Mouse (Mus musculus) lung, postnatal 14 days (tissue): ENCODE results near the gene Sugct.

Experiments used
- DNase-seq: peaks from one replicate; pipeline ENCODE4 v3.0.0; 2021

The Sugct gene

DNA sequence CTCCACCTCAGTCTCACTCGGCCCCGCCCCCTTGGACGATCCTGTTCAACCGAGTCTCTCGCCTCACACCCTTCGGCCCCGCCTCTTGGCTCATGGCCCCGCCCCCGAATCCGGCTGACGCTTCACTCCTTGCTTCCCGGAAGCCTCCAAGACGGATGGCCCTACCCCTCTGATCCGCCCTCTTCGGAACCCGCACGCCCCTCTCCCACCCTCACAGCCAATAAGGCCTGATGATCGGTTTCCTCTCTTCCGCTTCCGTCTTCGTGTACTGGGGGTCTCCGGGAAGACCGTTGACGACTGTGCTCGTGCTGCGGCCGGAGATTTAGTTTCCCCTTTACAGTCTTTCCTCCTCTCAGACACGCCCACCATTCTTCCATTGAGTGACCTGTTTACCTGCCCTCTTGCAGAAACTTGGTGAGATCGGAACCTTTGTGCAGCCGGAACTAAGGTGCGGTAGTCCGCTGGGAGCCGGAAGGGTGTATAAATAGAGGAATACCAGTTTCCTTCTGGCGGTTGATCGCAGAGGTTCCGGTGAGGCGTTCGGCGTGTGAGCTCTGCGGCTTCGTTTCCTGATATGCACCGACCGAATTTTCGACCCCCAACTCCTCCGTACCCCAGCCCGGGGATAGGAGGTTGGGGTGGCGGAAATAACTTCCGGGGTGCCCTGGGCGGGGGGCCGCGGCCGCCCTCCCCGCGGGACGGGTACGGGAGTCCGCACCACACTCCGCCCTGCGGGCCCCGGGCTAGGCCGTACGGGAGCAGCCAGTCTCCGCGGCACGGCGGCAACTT is at the start of gene Sugct, which contains the start of gene Mplkip:
Gene Sugct, minus strand, starts transcription at position 643 of the 789 bp plus-strand sequence.
Gene Mplkip, plus strand, starts transcription at position 282 of the 789 bp plus-strand sequence.
- peak; percentile 100 for DNase-seq

DNA sequence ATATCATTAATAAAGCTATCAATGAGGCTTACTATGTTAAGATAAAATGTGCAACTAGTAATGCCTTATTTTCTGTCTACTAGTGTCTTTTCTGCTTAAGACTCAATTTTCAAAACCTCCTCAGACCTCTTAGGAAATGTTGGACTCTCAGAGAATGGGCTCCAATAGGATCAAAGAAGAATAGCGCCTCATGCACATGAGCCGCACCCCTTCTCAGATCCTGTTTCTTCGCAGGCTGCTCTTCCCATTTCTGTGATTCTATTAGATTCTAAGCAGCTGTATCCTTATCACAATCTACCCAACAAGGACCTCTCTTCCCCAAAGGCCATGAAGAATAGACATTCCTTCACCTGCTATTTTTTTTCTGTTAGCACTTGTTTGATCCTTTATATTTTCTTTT is 33.4 kb upstream of the Sugct start:
- no peak for DNase-seq

DNA sequence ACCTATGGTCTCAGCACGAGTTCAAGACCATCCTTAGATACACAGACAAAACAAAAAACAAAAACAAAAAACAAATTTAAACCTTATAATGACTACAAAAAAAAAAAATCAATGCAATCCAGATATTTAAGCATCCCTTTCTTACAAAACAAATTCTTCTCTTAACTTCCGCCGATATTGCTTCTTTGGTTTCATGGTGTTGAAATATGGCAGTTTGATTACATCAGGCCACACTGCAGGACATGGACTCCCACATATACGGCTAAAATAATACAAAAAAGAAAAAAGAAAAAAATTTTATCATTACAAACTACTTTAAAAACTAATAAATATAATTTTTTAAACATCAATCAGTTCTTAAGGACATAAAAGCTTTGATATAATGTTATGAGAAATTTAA is 32.6 kb upstream of the Sugct start:
- no peak for DNase-seq

DNA sequence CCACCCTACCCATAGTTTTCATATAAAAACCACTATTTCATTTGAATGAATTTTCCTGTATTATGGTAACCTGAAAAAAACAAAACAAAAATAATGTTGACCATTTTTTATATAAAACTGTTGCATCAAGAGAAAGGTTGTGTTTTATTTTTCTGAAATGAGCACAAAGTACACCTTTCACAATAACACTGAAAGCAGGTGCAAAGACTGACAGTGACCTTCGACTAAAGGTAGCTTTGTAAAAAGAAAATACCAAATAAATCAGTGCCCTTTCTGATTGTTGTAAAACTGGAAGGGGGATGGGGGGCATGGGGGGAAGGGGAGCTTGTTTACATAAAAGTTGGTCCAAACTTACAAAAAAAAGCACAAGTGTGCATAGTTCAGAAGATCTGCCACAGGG is 22.0 kb upstream of the Sugct start:
- DNase-seq: no peak

DNA sequence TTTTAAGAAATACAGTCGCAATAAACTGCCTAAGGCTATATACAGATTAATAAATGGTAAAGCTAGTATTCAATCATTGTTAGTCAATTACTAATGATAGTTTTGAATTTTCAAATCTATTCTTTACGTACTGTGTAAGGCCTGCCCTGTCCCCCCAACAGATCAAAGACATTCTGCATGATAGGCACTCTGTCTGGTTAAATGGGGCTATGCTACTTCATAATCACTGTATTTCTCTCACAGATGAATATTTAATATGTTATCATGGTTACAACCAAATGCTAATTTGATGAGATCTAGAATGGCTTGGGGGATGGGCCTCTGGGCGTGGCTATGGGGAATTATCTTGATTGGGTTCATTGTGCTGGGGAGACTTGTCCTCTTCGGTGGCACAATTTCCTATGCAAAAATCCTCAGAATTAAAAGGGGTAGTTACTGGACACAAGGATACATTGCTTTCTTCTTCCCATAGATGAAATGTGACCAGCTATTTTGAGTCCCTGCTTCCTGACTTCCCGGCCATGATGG is 13.5 kb upstream of the Sugct start:
- no peak for DNase-seq

DNA sequence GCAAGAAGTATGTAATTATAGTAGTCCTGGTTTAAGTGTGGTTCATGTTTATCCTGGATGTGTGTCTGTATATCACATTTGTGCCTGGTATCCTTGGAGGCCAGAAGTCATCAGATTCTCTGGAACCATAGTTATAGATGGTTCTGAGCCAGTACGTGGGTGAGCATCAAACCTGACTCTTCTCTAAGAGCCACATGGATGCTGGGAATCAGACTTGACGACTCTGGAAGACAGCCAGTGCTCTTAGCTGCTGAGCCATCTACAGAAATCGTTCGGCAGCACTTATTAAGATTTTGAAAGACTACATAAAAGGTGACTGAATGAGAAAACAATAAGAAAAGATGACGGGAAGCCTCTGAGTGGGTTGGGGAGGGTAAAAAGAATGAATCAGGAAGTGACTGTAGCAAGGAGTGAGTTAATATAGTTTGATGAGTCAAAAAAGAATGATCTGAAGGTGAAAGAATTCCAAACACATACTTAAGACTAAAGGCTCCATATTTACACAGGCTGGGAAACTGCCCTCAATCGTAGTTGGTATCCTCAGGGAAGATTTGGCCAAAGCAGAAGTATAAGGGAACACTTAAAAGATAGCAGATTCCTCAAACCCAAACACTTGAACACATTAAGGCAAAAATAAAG is 10.0 kb upstream of the Sugct start:
- DNase-seq: no peak

DNA sequence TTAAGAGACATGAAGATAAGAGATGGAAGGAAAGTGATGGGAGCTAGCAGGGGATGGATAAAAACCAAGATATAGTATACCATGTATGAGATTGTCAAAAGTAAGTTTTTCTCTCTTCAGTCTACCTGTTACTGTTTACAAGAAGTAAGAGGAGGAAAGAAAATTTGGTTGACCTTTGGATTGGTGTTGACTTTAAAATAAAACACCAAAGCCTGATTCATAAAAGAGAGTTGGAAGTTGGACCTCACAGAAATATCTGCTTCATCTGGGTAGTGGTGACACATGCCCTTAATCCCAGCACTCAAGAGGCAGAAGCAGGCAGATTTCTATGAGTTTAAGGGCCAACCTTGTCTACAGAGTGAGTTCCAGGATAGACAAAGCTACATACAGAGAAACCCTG is 7.0 kb upstream of the Sugct start:
- DNase-seq: no peak

DNA sequence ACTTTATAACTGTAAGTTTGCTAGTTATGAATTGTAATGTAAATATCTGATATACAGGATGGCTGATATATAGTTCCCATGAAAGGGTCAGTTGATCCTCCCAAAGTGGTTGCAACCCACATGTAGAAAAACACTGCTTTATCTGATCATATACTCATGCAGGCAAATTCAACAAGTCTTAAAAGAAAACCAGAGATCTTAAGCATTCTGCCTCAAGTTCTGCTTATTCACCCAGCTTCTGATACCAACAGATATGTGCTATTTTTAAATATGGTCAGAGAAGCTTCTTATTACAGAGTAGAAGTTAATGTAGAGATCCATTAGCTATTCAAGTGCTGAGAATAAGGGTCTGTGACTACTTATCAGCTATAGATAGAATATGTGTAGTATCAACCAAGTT is 6.0 kb upstream of the Sugct start:
- no peak for DNase-seq

DNA sequence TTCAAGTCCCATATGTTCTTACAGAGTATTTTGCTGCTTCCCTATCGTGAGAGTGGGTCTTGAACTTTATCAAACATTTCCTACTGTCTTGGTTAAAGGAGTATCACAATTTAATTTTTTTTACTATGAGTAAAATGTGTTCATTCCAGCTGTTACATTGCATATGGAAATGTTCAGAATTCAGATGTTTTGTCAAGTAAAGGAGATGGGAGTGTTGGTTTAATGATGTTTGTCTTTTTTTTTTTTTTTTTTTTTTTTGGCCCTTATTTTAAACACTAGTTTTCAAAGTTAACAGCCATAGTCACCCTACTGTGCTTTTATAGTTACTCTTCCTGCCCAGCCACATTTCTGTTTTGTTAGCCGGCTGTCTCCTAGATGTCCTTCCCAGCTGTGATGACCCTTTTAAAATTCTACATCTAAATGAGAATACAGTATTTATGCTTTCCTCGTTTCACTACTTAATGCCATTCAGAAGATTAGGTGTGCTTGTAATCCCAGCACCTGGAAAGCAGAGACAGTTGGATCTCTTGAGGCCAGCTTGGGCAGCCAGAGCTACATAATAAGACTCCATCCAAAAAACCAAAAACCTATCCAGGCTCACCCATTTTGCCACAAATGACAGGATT is 4.8 kb upstream of the Sugct start:
- no peak for DNase-seq

DNA sequence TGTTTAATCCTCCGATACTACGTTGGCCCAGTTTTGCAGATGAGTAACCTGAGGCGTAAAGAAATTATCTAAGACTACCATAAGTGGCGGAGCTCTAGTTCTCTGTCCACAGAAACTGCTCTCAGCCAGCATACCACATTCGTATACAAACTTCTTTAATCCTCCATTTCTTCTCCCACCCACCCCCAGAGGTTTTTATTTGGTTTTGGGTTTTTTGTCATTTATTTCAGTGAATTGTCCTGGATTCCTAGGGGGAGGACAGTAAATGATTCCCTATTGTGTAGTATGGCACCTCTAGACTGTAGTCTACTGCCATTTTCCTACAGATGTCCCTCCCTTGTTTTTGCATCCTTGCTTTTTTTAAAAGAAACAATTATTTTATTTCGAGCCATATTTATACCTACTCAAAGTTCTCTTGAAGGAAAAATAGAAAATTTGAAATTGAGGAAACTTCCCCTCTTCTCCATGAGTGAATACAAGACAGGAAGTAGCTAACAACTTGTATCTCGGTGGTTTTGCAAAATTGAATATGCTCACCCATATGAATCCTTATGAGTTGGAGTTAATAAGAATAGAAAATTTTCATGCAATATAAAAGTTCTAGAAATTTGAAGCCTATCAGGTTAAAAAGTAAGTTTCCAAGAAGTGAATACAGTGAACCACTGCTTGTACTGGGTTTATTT is 686 bp upstream of the Sugct start:
- no peak for DNase-seq

DNA sequence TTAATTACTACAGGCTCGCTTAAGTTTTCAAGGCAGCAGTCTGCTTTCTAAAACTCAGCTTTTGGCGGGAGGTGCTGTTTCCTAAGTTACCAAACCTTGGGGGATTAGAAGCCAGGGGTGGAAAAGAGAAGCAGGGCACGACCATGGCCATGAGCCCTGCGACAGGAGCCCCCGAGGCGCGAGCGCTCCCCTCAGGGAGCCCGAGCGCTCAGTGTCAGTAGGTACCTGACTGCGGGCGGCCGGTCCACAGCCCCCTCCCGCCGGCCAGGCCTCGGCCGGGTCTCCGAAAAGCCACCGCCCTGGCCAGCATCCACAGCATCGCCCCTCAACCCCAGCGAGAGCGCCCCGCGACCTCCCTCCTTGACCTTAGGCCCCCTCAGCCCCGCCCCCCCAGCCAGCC is 939 bp downstream of the Sugct start:
- DNase-seq: no peak

DNA sequence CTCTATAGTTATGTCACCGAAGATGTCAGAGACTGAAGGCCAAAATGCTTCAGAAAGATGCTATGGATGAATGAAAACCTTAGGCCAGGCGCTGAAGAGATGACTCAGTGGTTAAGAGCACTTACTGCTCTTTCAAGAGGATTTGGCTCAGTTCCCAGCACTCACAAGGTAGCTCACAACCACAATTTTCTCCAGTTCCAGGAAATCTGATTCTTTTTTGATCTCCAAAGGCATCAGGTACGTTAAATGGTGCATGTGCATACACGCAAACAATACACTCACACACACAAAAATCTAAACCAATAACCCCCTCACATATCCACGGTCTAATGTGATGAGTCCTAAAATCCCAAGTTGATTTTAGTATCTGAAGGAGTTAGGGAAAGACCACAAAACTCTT is 1.5 kb downstream of the Sugct start:
- DNase-seq: peak; percentile 17

DNA sequence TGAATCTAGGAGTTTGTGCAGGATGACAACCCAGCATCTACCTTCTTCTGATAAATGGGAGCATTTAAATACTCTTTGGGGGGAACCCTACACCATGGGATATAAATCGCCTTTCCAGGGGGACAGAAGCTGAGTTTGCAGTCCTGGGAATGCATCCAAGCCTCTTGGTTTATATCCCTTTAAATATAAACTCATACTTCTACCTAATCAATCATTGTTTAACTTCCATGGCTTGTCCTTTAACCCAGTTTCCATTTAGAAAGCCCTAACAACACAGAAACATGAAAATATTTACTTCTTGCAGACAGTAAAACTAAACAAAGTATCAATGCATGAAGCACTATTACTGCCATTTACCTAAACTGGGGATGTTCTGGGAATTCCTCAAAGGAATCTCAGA is 3.9 kb downstream of the Sugct start:
- DNase-seq: no peak

DNA sequence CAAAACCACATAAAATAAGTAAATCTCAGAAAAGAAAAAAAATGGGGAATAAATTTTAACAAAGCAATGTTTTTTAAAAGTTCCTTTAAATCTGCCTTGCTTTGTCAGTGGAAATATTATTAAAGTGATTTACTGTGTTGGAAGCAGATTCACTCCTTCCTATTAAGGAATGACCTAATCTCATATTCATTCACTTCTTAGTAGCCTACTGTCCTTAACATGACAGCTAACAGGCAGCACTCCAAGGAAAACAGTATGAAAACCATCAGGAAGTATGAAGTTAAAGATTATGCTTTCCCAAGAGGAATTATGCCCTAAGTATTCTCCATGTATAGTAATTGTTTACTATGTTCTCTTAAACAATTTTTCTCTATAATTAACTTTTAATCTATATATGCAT is 4.7 kb downstream of the Sugct start:
- DNase-seq: no peak

DNA sequence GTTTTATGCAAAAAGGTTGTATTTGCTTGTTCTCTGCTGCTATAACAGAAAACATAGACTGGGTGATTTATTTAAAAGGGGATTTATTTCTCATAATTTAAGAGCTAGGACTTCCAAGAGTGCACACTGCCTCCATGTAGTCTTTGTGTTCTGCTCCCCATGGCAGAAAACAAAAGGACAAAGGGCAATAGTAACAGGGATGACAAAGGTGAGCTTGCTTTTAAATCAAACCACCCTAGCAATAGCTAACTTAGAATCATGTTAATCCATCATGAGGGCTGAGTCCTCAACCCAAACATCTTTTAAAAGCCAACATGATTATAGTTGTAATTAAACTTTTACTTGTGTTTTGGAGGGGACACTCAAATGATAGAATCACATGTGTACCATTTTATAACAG is 5.9 kb downstream of the Sugct start:
- DNase-seq: no peak

DNA sequence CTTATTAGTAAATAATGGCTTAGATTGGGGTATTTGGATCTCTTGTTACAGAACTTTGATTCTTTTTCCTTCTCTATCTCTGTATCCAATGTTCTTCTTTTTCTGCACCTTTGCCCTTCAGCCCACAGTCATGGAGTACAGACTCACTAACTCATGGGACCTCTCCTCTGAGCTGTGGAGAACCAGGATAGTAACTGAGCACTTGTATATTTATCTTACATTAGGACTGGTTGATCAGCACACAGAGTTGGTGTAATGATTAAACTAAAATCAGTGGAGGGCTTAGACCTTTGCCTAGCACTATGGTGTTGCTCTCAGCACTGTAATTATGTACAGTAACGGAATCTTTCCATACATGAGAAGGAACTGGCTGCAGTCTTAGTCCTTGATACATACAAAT is 24.2 kb downstream of the Sugct start:
- DNase-seq: no peak

DNA sequence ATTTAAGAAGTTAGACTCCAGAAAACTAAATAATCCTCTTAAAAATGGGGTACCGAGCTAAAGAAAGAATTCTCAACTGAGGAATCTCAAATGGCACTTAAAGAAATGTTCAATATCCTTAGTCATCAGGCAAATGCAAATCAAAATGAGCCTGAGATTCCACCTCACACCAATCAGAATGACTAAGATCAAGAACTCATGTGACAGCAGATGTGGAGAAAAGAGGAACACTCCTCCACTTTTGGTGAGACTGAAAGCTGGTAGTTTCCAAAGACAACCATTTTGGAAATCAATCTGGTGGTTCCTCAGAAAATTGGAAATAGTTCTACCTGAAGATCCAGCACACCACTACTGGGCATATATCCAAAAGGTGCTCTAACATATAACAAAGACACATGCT is 28.0 kb downstream of the Sugct start:
- DNase-seq: no peak

DNA sequence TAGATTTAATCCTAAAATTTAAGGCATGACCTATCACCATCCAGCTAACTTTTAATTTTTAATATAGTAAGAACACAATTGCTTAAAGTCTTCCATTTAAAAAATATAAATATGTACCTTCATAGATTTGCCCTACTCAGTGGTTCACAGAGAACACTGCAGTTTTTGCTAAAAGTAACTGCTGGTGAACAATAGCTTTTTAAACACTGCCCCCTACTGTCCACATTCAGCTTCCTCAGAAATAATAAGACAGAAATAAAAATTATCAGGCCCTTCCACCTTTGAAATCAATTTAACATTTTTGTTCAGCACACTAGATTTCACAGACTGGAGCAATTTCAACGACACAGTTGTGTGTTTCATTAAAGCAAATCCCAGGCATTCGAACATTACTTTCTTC is 53.1 kb downstream of the Sugct start:
- no peak for DNase-seq

DNA sequence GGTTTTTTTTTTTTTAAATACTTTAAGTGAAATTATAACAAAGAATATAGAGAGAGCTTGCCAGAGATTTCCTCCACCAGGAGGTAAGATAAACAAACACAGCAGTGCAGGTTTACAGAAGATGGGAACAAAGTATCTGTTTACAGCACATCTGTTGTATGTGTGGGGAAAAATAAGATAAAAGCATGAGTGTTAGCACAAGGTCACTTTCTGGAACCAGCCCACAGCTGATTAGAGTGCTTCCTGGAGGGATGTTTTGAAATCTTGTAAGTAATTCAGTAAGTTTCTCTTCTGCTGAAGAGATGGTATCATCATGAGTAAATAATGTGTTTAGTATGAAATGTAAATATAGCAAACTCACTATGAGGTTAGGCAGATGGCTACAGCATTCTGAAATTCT is 57.3 kb downstream of the Sugct start:
- no peak for DNase-seq

DNA sequence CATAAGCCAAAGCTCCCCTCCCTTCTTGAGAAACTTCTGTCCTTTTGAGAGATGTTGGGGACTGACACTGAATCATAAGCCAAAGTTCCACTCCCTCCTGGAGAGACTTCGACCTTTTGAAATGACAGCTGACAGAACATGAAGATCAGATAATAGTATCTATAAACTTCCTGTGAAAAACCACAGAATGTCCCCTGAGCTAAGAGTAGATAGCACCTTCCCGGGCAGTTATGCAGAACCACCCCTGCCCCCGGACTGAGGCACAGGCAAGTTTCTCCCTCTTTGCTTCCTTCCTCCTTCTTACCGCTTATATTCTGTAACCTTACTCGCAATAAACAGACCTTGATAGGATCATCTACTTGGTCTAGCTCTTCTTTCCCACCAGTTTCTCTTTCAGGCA is 68.2 kb downstream of the Sugct start:
- no peak for DNase-seq

DNA sequence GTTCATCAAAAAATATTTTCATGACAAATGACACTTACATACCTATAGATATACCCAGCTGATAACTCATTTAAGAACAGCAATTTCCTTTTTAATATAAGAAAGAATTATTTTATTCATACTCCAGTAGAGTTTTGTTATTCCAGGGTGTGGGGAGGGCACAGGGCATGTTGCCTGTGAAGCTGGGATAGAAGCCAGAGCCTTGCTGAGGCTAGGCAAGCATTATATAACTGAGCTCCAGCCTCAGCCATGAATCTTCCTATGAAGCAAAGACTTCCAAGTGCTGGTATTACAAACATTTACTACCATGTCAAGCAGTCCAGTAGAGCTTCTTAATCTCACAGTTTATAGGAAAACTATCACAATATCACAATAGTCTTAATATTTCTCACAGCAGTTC is 70.4 kb downstream of the Sugct start:
- no peak for DNase-seq

DNA sequence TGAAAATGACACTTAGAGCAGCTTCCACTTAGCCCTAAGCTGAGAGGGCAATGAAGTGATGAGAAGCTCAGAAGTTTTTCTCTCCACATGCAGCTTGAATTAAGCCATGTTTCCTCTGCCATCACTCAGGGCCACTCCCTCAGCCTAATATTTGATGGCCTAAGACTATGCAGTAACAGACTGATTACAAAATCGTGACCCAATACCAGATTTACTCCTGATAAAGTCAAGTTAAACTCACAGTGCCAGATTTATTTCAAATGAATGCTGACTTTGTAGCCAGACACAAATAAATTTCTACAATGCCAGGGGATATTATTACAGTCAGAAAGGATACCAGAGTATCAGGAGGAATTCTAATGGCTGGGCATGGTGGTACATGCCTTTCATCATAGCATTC is 89.1 kb downstream of the Sugct start:
- no peak for DNase-seq

DNA sequence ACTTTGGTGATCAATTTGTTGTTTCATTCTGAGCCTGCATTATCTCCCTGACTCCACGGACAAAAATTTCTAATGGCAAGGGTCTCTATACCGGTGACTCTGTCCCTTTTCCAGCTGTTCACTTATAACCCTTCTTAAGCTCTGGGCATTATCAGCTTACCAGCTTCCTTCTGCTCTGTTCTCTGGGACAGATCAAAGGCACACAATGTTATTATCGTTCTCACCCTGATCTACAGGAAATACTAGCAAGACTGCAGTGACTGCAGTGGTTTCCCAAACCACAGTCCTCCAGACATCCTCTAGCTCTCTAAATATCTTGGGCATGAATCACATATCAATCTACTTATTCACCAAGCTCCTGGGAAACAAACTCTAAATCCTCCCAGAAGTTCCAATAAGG is 90.7 kb downstream of the Sugct start:
- DNase-seq: no peak

DNA sequence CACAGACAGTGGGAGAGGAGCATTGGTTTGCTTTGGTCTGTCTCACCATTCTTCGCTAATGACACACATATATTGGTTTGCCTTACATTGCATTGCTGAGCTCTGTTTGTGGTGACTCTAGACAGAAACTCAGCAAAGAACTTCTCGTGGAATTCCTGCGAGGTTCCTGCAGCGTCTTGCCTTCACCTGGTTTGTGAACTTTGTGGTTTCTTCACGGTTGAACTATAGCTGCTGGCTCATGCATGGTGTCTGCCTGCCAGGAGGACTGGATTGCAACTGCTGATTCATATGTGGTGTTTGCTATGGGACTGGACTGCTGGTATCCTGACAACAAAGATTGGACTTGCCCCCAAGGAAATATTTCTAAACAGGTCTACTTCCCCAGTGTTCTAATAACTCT is 91.6 kb downstream of the Sugct start:
- no peak for DNase-seq
